Mouse (Mus musculus): ENCODE measurements around the gene Aloxe3.
A peak's percentile ranks its signal among the peaks of the same experiment; 100 is the strongest.

Aloxe3 gene

GRCm38 (mm10) chr11:69174722-69175121 lies 49.0 kb downstream of the Aloxe3 start:
- no peak for DNase-seq (ENCODE audit: low read depth, low spot score)

GRCm38 (mm10) chr11:69178525-69178924 lies 52.8 kb downstream of the Aloxe3 start:
- DNase-seq (ENCODE audit: low read depth, low spot score), result no peak

- no peak for DNase-seq (ENCODE audit: low read depth, low spot score)
These were observed 53.8 kb downstream of the Aloxe3 start for GRCm38 (mm10) chr11:69179512-69179911.

DNA sequence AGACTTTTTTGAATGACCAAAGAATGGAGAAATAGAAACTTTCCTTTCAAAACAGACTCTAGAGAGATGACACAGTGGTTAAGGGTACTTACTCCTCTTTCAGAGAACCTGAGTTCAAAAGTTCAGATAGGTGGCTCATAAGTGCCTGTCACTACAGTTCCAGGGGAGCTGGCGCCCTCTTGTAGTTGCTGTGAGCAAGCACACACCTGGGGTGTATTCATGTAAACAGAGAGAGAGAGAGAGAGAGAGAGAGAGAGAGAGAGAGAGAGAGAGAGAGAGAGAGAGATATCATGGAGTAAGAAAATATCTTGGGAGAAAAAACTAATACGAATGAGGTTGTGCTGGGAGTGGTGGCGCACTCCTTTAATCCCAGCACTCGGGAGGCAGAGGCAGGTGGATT lies 54.4 kb downstream of the Aloxe3 start:
- no peak for DNase-seq (ENCODE audit: low read depth, low spot score)

- no peak for DNase-seq (ENCODE audit: low read depth, low spot score)
These were observed 59.3 kb downstream of the Aloxe3 start for GRCm38 (mm10) chr11:69185031-69185430.

GRCm38 (mm10) chr11:69185936-69186335 lies 60.2 kb downstream of the Aloxe3 start:
- no peak for DNase-seq (ENCODE audit: low read depth, low spot score)

DNA sequence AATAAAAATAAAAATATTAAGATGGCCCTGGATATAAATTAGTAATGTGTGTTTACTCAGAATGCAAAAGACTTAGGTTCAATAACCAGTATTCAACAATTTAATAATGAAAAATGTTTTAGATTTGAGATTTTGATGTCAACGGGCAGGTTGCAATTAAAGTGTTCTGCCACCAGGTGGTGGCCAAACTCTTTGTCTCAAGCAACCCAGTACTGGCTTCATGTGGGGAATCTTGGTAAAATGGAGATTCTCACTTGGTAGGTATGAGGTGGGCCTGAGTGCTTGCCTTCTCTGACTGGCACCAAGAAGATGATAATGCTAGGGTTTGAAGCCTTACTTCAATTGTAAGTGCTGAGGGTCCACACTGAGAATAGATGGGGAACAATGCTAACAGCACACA lies 67.1 kb downstream of the Aloxe3 start:
- peak; percentile 17 for DNase-seq (ENCODE audit: low read depth, low spot score)

DNA sequence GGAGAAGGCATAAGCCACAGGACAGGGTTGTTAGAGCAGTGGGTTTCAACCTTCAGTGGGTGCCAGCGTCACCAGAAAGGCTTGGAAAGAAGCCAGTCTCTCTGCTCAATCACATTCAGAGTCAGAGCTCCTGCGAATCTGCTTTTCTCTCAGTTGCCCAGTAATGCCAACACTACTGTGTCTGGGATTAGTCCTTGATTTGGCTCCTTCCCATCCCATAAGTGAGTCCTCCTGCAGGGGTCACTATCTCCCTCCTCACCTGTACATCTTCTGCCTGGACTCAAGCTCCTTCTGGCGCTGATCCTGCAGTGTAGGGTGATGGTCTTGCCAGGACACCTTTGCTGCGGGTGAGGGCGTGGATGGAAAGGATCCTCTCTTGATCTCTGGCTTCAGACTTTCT lies 71.1 kb downstream of the Aloxe3 start:
- DNase-seq (ENCODE audit: low read depth, low spot score), result no peak

- DNase-seq (ENCODE audit: low read depth, low spot score), result no peak
These were observed 71.5 kb downstream of the Aloxe3 start for GRCm38 (mm10) chr11:69197194-69197593.

- no peak for DNase-seq (ENCODE audit: low read depth, low spot score)
These were observed 72.0 kb downstream of the Aloxe3 start, which contains the start of gene Alox8 for GRCm38 (mm10) chr11:69197743-69198142. TSS of gene Alox8 (minus strand) at chr11:69197843.

Measured in embryo, embryonic 11.5 days (tissue).